Mouse (Mus musculus) thymus, adult 2 months (tissue): ENCODE results near the gene Plekho2. TPM values are rescaled to one million over a fixed set of nuclear protein-coding genes. Genes with fewer than 3 reads are reported as not detected.

Experiments
- DNase-seq: peaks from one replicate; pipeline ENCODE4 v3.0.0; 2021
- H3K27ac ChIP-seq: fragments of 200-500 bp; 2 replicates; pipeline ENCODE4 v1.5.1; 2012; ENCODE audit warnings: low read length, control low read depth; ENCODE audit not compliant: control insufficient read depth, insufficient read depth
- H3K27me3 ChIP-seq: fragments of 200-500 bp; 2 replicates; pipeline ENCODE4 v1.6.1; 2012; ENCODE audit warnings: mild to moderate bottlenecking, low read length, moderate library complexity, mixed read lengths; ENCODE audit not compliant: control insufficient read depth, insufficient read depth
- H3K36me3 ChIP-seq: fragments of 200-500 bp; 2 replicates; pipeline ENCODE4 v1.6.1; 2012; ENCODE audit warnings: mild to moderate bottlenecking, low read length, moderate library complexity; ENCODE audit not compliant: control insufficient read depth, insufficient read depth
- H3K4me1 ChIP-seq: fragments of 200-500 bp; replicated peaks from 2 replicates; pipeline ENCODE4 v1.6.1; 2012; ENCODE audit warnings: low read length; ENCODE audit not compliant: control insufficient read depth, insufficient read depth
- H3K4me3 ChIP-seq: fragments of 200-500 bp; 2 replicates; pipeline ENCODE4 v1.5.1; 2012; ENCODE audit warnings: mild to moderate bottlenecking, low read length, control low read depth, moderate library complexity; ENCODE audit not compliant: control insufficient read depth, insufficient read depth
- CTCF ChIP-seq: fragments of 200-500 bp; IDR thresholded peaks from 2 replicates; pipeline ENCODE4 v1.5.1; 2012; ENCODE audit warnings: mild to moderate bottlenecking, control low read depth, low read length, moderate library complexity, borderline replicate concordance; ENCODE audit not compliant: control insufficient read depth, poor library complexity, insufficient read depth; ENCODE audit errors: extremely low read depth
- POLR2A ChIP-seq: fragments of 200-500 bp; IDR thresholded peaks from 2 replicates; pipeline ENCODE4 v1.6.1; 2012; ENCODE audit warnings: mild to moderate bottlenecking, low read length, control low read depth, moderate library complexity; ENCODE audit not compliant: control insufficient read depth, poor library complexity, insufficient read depth; ENCODE audit errors: extremely low read depth
- WGBS: fragments of 180-500 bp; shearing (Covaris S2); methylation state at CpG from one replicate; pipeline ENCODE4 v1.1.7; 2018; 5-methylcytosine and 5-hydroxymethylcytosine counted together
- polyA plus RNA-seq: library from polyadenylated mRNA; depleted of rRNA; stranded (reverse); fragments of >200 nt; gene quantifications from 2 replicates; pipeline ENCODE4 v1.2.3, GENCODE M21; 2012

Plekho2 gene
- polyA plus RNA-seq, 1 experiment: 38.8 TPM

DNA sequence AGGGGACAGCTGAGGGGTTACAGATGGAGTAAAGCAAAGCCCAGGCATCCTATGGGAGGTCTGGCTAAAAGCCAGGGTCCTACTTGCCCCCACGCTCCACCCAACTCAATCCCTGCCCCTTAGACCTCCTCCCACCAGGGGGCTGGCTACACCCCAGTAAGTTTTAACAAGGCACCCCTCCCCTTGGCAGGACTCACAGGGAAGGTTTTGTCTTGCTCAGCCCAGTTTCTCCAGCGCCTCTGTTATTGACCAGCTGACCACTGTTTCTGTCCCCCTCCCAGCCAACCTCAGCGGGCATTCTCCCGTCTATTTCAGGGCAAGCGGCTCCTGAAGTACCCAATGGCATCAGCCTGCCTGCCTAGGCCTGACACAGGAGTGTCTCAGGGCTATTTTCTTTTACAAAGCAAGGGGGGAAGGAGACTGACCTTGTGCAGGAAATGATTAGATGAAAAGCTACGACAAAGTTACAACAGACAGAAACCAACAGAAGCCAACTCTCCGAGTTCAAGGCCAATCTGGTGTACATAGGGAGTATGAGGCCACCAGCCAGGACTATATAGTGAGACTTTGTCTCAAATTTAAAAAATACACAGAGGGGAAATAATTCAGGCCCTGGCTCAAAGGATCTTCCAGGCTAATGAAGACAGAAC lies 2.9 kb downstream of the Plekho2 start:
- TF ChIP-seq POLR2A: no peak
- TF ChIP-seq CTCF: no peak
- Histone ChIP-seq H3K4me1 (peaks cover 29% of the 10 kb centered on the region), H3K27me3 (no peaks in the 10 kb centered on the region), H3K4me3 (no peak overlapping the region), H3K27ac (no peak overlapping the region), H3K36me3 (peaks cover 7% of the 10 kb centered on the region; the same call in 1 of the 2 replicates)
- no peak for DNase-seq
- 80% methylated on average over 7 of the region's 7 CpGs for WGBS

DNA sequence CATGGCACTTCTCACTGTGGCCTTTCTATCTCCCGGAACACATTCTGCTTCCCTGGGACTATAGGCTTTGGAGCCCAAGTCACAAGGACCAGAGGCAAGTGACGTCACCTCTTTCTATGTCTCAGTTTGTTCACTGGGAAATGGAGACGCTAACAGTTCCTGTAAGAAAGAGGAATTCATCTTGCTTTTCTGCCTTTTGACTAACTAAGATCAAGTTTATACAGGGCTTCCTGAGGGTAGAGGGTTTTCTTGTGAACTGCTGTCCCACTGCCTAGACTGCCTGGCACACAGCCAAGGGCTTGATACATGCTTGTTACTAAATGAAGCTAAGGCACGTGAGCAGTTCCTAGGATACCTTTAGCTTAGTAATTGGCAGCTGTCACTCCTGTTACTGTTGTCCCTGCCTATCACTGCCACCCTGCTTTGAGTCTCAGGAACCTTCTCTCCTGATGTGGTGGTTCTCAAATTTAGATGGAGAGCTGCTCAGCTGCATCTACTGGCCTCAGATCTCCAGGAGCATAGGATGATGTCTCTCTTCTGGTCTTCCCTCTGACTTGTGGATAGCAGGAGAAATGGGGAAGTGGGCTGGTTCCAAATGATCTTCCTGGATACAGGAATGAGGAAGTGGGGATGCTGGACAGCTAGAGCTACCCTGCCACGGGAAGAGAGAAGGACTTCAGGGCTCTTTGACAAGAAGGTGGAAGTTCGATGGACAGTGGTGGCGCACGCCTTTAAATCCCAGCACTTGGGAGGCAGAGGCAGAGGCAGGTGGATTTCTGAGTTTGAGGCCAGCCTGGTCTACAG lies 4.2 kb downstream of the Plekho2 start:
- 62% methylated on average over 8 of the region's 8 CpGs for whole genome bisulfite sequencing
- no peaks in the 10 kb centered on the region for H3K27me3 ChIP-seq
- DNase-seq: no peak
- no peak overlapping the region for H3K4me3 ChIP-seq
- peaks cover 26% of the 10 kb centered on the region for H3K4me1 ChIP-seq
- H3K27ac ChIP-seq: no peak overlapping the region
- TF ChIP-seq CTCF (no peak), POLR2A (no peak)
- H3K36me3 ChIP-seq: peaks cover 8% of the 10 kb centered on the region

DNA sequence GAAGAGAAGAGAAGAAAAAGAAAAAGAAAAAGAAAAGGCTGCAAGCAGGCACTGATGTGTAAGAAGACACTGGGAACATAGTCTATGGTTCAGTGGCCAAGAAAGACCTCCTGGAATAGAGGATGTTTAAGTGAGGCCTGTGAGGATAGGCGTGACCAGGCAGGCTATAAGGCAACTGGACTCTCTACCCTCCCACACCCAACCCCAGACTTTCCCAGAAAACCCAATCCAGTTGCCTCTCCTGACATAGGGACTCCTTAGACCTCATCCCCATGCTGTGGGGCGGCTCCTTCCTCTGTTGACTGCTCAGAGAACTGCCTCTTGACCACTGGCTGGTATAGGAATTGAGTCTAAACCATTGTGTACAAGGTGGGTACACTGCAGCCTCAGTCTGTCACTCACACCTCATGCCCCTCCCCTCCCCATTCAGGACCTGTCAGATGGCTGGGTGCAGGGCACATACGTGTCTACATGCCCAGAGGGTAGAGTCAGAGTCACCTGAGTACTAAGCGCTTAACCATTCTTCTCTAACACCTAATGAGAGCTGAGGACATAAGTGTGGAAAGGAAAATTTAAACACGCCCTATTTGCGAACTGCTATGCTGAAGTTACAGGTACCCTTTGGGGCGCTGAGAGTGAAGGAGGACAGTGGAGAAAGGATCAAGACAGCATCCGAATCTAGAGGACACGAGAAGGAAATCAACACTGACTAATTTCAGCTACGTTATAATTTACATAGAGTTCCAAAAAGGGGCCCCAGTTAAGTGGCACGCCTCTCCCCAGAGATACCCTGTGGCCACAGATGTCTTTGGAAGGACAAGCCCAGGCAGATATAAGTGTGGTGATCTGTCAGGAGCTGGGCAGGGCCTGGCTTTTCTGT lies 5.1 kb downstream of the Plekho2 start:
- no peak for DNase-seq
- Histone ChIP-seq H3K4me1 (peaks cover 24% of the 10 kb centered on the region), H3K27ac (no peak overlapping the region), H3K36me3 (peaks cover 12% of the 10 kb centered on the region), H3K4me3 (no peak overlapping the region), H3K27me3 (no peaks in the 10 kb centered on the region)
- WGBS: 87% methylated on average over 11 of the region's 11 CpGs
- TF ChIP-seq POLR2A (no peak), CTCF (no peak)

DNA sequence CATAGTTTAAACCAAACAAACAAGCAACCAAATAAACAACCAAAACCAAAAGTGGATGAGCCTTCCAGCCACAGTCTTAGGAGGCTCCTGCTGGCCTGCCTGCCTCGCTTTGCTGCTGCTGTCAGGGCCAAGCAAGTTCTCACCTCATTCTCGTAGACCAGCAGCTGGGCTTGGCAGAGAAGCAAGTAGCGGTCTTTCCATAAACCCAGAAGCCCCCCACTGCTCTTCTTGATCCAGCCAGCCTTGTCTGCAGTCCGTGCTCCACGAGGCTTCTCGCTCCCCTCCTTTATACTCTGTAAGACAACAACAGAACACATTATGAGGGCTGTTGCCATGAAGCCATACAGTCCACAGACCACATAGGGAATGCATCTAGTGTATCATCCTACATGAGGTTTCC lies 7.0 kb downstream of the Plekho2 start:
- H3K36me3 ChIP-seq: peaks cover 19% of the 10 kb centered on the region
- H3K4me3 ChIP-seq: no peak overlapping the region

DNA sequence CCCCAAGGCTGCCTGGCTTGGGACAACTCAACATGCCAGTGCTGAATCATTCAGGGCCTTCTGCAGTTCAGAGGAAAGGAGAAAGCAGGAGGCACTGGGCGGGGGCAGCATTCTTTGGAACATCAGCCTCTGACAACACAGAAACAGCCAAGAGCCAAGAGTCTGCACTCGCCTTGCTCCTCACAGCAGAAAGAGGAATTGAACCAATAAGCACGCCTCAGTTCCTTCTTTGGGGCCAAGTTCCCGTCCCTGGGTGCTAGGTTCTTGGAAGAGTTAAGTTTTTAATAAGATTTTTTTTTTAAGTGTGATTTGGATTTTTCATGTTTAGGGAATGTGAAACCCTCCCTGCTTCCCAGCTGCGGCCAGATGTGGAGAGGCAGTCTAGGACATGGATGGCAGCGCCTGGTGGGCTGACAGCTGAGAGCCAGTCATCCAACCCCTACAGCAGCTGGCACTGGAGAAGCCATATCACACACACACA lies 10.3 kb downstream of the Plekho2 start:
- H3K36me3 ChIP-seq: peaks cover 27% of the 10 kb centered on the region
- H3K27me3 ChIP-seq: no peaks in the 10 kb centered on the region
- no peaks in the 10 kb centered on the region for H3K4me1 ChIP-seq
- H3K4me3 ChIP-seq: no peak overlapping the region
- no peak for DNase-seq
- H3K27ac ChIP-seq: no peak overlapping the region
- TF ChIP-seq POLR2A (no peak), CTCF (no peak)
- WGBS: 78% methylated on average over 6 of the region's 6 CpGs

More for the DNA sequence above, 7.0 kb downstream of the Plekho2 start:
- TF ChIP-seq POLR2A (no peak), CTCF (no peak)
- H3K4me1 ChIP-seq: peaks cover 8% of the 10 kb centered on the region; the same call in 1 of the 2 replicates
- no peak for DNase-seq
- H3K27ac ChIP-seq: no peak overlapping the region
- 93% methylated on average over 6 of the region's 6 CpGs for WGBS
- no peaks in the 10 kb centered on the region for H3K27me3 ChIP-seq

DNA sequence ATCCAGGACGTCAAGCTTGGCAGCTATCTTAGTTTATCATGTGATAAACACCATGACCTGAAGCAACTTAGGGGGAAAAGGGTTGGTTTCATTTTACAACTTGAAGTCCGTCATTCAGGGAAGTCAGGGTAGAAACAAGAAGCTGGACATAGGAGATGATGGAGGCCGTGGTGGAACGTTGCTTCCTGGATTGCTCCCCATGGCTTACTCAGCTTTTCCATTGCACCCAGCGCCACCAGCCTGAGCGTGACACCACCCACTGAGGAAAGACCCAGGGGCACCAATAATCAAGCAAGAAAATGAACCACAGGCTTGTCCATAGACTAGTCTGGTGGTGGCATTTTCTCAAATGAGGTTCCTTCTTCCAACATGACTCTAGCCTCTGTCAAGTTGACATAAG lies 11.1 kb downstream of the Plekho2 start:
- Histone ChIP-seq H3K36me3 (peaks cover 27% of the 10 kb centered on the region), H3K4me3 (no peak overlapping the region), H3K4me1 (no peaks in the 10 kb centered on the region), H3K27me3 (no peaks in the 10 kb centered on the region), H3K27ac (no peak overlapping the region)
- WGBS: 95% methylated on average over 6 of the region's 6 CpGs
- no peak for TF ChIP-seq CTCF
- no peak for TF ChIP-seq POLR2A
- DNase-seq: no peak
